Mouse (Mus musculus): ENCODE measurements around the gene Fank1.

Gene Fank1

GRCm38 (mm10) chr7:133768027-133768426 is 8.6 kb upstream of the Fank1 start:
- DNase-seq (ENCODE audit: low spot score in 2 of 2): peak in 1 of 2 experiments; percentile 47

GRCm38 (mm10) chr7:133768517-133768916 is 8.1 kb upstream of the Fank1 start:
- peak in 1 of 2 experiments; percentile 19 for DNase-seq (ENCODE audit: low spot score in 2 of 2)

- DNase-seq (ENCODE audit: low spot score in 2 of 2): peak in 1 of 2 experiments; percentile 34
Observed at GRCm38 (mm10) chr7:133775179-133775578, 1.5 kb upstream of the Fank1 start.

GRCm38 (mm10) chr7:133775796-133776625 is 650 bp upstream of the Fank1 start:
- DNase-seq (ENCODE audit: low spot score in 2 of 2): peak; percentile 42 to 74

GRCm38 (mm10) chr7:133781583-133781982 is 4.9 kb downstream of the Fank1 start:
- DNase-seq (ENCODE audit: low spot score in 2 of 2): peak in 1 of 2 experiments; percentile 51

- peak in 1 of 2 experiments; percentile 38 for DNase-seq (ENCODE audit: low spot score in 2 of 2)
Observed at GRCm38 (mm10) chr7:133781991-133782390, 5.3 kb downstream of the Fank1 start.

GRCm38 (mm10) chr7:133782717-133783435 is 6.2 kb downstream of the Fank1 start, which contains the start of gene Dhx32:
Gene Dhx32 (minus strand): TSS chr7:133782726.
- DNase-seq (ENCODE audit: low spot score in 2 of 2): peak; percentile 74 to 89

- DNase-seq (ENCODE audit: low spot score in 2 of 2): no peak
Observed at GRCm38 (mm10) chr7:133787571-133787970, 10.9 kb downstream of the Fank1 start.

GRCm38 (mm10) chr7:133788147-133788546 is 11.5 kb downstream of the Fank1 start:
- no peak for DNase-seq (ENCODE audit: low spot score in 2 of 2)

GRCm38 (mm10) chr7:133790171-133790570 is 13.5 kb downstream of the Fank1 start:
- DNase-seq (ENCODE audit: low spot score in 2 of 2): no peak

- no peak for DNase-seq (ENCODE audit: low spot score in 2 of 2)
Observed at GRCm38 (mm10) chr7:133790608-133791229, 14.1 kb downstream of the Fank1 start.

- no peak for DNase-seq (ENCODE audit: low spot score in 2 of 2)
Observed at GRCm38 (mm10) chr7:133792771-133793170, 16.1 kb downstream of the Fank1 start.

- no peak for DNase-seq (ENCODE audit: low spot score in 2 of 2)
Observed at GRCm38 (mm10) chr7:133793248-133794131, 16.8 kb downstream of the Fank1 start.

- no peak for DNase-seq (ENCODE audit: low spot score in 2 of 2)
Observed at GRCm38 (mm10) chr7:133794720-133795119, 18.1 kb downstream of the Fank1 start.

GRCm38 (mm10) chr7:133799928-133800327 is 23.3 kb downstream of the Fank1 start:
- DNase-seq (ENCODE audit: low spot score in 2 of 2): no peak

- no peak for DNase-seq (ENCODE audit: low spot score in 2 of 2)
Observed at GRCm38 (mm10) chr7:133801823-133802222, 25.2 kb downstream of the Fank1 start.

- no peak for DNase-seq (ENCODE audit: low spot score in 2 of 2)
Observed at GRCm38 (mm10) chr7:133805614-133806175, 29.0 kb downstream of the Fank1 start.

GRCm38 (mm10) chr7:133812927-133813326 is 36.3 kb downstream of the Fank1 start:
- DNase-seq (ENCODE audit: low spot score in 2 of 2): no peak

- DNase-seq (ENCODE audit: low spot score in 2 of 2): no peak
Observed at GRCm38 (mm10) chr7:133813331-133813730, 36.7 kb downstream of the Fank1 start.

GRCm38 (mm10) chr7:133823751-133824150 is 47.1 kb downstream of the Fank1 start:
- DNase-seq (ENCODE audit: low spot score in 2 of 2): no peak

GRCm38 (mm10) chr7:133824579-133824978 is 47.9 kb downstream of the Fank1 start:
- no peak for DNase-seq (ENCODE audit: low spot score in 2 of 2)
